Mouse (Mus musculus): Measurements from ENCODE around the gene 2810408A11Rik.

DNA sequence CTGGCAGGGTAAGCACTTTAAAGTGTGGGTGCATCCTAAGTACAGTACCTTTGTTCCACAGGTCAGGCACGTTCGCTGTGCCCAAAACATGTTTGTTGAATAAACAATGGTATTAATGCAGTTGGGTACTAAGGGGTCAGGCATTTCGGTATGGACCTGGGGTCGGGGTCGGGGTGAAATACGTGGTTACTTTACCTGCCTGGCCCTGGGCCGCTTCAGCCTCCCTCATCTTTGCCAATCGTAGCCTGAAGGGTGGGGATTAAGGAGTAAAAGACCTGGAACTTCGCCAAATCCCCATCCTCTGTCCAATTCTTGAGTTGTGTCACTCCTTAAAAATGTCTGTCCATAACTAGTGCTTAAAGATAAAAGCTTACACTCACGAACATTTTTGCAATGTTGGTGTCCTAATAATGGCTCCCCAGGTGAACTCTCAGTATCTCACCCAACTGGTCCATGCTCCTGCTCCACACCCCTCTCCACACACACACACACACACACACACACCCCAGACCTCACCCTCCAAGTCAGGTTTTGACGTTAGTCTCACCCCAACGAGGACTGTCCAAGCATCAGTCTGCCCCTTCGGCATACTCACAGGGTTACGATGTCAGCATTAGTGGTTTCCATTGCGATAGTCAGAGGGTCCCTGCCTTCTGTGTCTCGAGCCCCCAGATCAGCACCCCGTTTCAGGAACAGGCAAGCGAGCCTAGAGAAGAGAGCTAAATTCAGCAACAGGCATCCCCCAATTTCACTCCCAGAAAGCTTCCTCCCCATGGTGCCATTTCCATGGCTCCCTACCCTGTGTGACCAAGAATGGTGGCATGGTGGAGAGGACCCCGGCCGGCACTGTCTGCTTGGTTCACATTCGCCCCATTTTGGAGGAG is 18.8 kb downstream of the 2810408A11Rik start:
- TF ChIP-seq CTCF (IDR thresholded peaks at IDR 0.05) (no peak), EP300 (IDR thresholded peaks at IDR 0.05) (no peak)
